In the genomic region with DNA sequence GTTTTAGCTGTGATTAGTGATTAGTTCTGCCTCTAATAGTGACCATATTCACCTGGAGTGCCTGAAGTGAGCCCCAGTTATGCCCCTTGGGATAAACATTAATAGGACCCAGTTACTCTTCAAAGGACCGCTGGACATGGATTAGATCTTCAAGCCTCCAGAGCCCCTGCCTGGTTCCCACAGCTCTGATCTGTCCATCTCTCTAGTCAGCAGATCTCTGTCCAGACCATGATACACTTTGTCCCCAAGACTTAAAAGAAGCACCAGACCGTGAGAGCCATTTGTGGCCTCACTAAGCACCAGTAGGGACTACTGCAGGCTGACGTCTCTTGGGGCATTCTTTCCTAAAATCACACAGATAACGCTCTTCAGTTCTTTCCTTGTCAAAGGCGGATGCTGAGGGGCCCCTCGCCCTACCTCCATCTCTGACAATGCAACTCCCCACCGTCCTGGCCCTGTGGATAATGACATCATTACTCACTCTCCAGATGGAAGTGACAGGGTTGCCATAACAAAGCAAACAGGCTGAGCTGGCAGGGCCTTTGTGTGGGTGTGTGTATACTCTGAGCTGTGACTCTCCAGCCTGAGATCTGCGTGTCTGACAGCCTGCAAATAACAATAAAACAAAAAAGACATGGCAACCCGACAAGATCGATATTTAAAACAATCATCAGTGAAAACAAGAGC, we compare ENCODE assay signal across 8 mouse cellular contexts. TPM values are rescaled to one million over a fixed set of nuclear protein-coding genes. Genes with fewer than 3 reads are reported as not detected.
DNase-seq lines count a peak whose midpoint lies in the region; ATAC-seq and TF ChIP-seq lines count a peak whose summit lies in the region.

No protein-coding gene starts in this region.

- H3K36me3 ChIP-seq in megakaryocyte, embryonic 14.5 days (replicated peaks; ENCODE audit: low read length), result peaks cover 15% of the 10 kb centered on the region
- H3K36me3 ChIP-seq in intestine, embryonic 15.5 days, result no peaks in the 10 kb centered on the region
- no peaks in the 10 kb centered on the region for H3K36me3 ChIP-seq in midbrain, embryonic 16.5 days (ENCODE audit: control insufficient read depth, insufficient read depth, low read length)
- peaks cover 6% of the 10 kb centered on the region; the same call in 1 of the 2 replicates for H3K36me3 ChIP-seq in thymus, adult 2 months (ENCODE audit: control insufficient read depth, insufficient read depth, low read length)

- peaks cover 77% of the 10 kb centered on the region for H3K4me1 ChIP-seq in megakaryocyte, embryonic 14.5 days
- H3K4me1 ChIP-seq in intestine, embryonic 15.5 days (replicated peaks), result peaks cover 18% of the 10 kb centered on the region
- H3K4me1 ChIP-seq in midbrain, embryonic 16.5 days (ENCODE audit: control insufficient read depth, insufficient read depth, low read length), result peaks cover 25% of the 10 kb centered on the region
- peaks cover 11% of the 10 kb centered on the region for H3K4me1 ChIP-seq in thymus, adult 2 months (replicated peaks; ENCODE audit: control insufficient read depth, insufficient read depth, low read length)

- no peak overlapping the region for H3K4me2 ChIP-seq in intestine, embryonic 15.5 days (replicated peaks)
- H3K4me2 ChIP-seq in midbrain, embryonic 16.5 days (ENCODE audit: low read length), result no peak overlapping the region

- H3K27ac ChIP-seq in intestine, embryonic 15.5 days, result no peak overlapping the region
- H3K27ac ChIP-seq in midbrain, embryonic 16.5 days (ENCODE audit: low read length), result peak overlapping the region; percentile 79
- H3K27ac ChIP-seq in thymus, adult 2 months (ENCODE audit: control insufficient read depth, insufficient read depth, low read length), result no peak overlapping the region

- no peak for TF ChIP-seq CTCF in thymus, adult 2 months (IDR thresholded peaks at IDR 0.05; ENCODE audit: borderline replicate concordance, control insufficient read depth, extremely low read depth, insufficient read depth, low read length, poor library complexity)

- DNase-seq in gastrocnemius, postnatal 14 days, result peak; percentile 34
- peak; percentile 45 to 48 for DNase-seq in left cerebral cortex, postnatal 10 days (ENCODE audit: extremely low spot score in 1 of 2, low spot score in 2 of 2)
- no peak for DNase-seq in thymus, adult 2 months

- no peak overlapping the region for H3K9ac ChIP-seq in intestine, embryonic 15.5 days
- H3K9ac ChIP-seq in midbrain, embryonic 16.5 days (ENCODE audit: low read depth, low read length), result peak overlapping the region; percentile 54

- 11% methylated on average over 10 of the region's 10 CpGs for WGBS in intestine, embryonic 15.5 days
- WGBS in midbrain, embryonic 16.5 days, result 7% methylated on average over 10 of the region's 10 CpGs
- 89% methylated on average over 10 of the region's 10 CpGs for WGBS in thymus, adult 2 months

- TF ChIP-seq POLR2A in thymus, adult 2 months (IDR thresholded peaks at IDR 0.05; ENCODE audit: control insufficient read depth, extremely low read depth, insufficient read depth, low read length, poor library complexity), result no peak

- no peak for ATAC-seq in megakaryocyte, adult 5-6 weeks (ENCODE audit: poor library complexity, severe bottlenecking)
- ATAC-seq in intestine, embryonic 15.5 days, result peak; percentile 75
- ATAC-seq in midbrain, embryonic 16.5 days, result peak; percentile 79
- no peak for ATAC-seq in CD4-positive, CD25-positive, alpha-beta regulatory T cell, adult 4 months

- intact Hi-C loops in gastrocnemius, postnatal 14 days (cut with DNase I; ENCODE audit: low total_unique reads), result loop anchor here (10.0 kb wide), 1 partner anchor 659 kb away; no protein-coding TSS in a partner anchor
- intact Hi-C loops in left cerebral cortex, postnatal 10 days (cut with DNase I), result no loop called here

- peak overlapping the region; percentile 23 for H3K4me3 ChIP-seq in megakaryocyte, embryonic 14.5 days (replicated peaks)
- H3K4me3 ChIP-seq in intestine, embryonic 15.5 days (replicated peaks), result no peak overlapping the region
- H3K4me3 ChIP-seq in midbrain, embryonic 16.5 days (ENCODE audit: low read depth, low read length), result no peak overlapping the region
- no peak overlapping the region for H3K4me3 ChIP-seq in thymus, adult 2 months (ENCODE audit: control insufficient read depth, insufficient read depth, low read length)

- no peaks in the 10 kb centered on the region for H3K9me3 ChIP-seq in megakaryocyte, embryonic 14.5 days
- no peaks in the 10 kb centered on the region for H3K9me3 ChIP-seq in intestine, embryonic 15.5 days
- no peaks in the 10 kb centered on the region for H3K9me3 ChIP-seq in midbrain, embryonic 16.5 days (replicated peaks; ENCODE audit: control insufficient read depth, low read length, poor library complexity, severe bottlenecking)

- no peaks in the 10 kb centered on the region for H3K27me3 ChIP-seq in megakaryocyte, embryonic 14.5 days (replicated peaks)
- no peaks in the 10 kb centered on the region for H3K27me3 ChIP-seq in intestine, embryonic 15.5 days (replicated peaks)
- no peaks in the 10 kb centered on the region for H3K27me3 ChIP-seq in midbrain, embryonic 16.5 days (ENCODE audit: control insufficient read depth, insufficient read depth, low read depth, low read length)
- H3K27me3 ChIP-seq in thymus, adult 2 months (ENCODE audit: control insufficient read depth, insufficient read depth, low read length), result no peaks in the 10 kb centered on the region

RNA-seq across cellular contexts. Expression of gene Bclaf1, which starts 26.8 kb away (rescaled TPM):
- polyA plus RNA-seq in megakaryocyte, embryonic 14.5 days (2012; ENCODE audit: insufficient read depth, low replicate concordance), result 1.00 and 9.9 TPM in 2 replicates
- total RNA-seq in megakaryocyte, adult 5-6 weeks (2015), result 91.4 and 94.3 TPM in 2 replicates
- total RNA-seq in megakaryocyte, adult 5-6 weeks (2017), result 230 and 242 TPM in 2 replicates
- total RNA-seq in gastrocnemius, postnatal 14 days (2021), result 10 to 100 TPM; 46.4 to 51.7 TPM
- polyA plus RNA-seq in intestine, embryonic 15.5 days (2015; fragmentation: Nextera tagmentation; extraction: Ambion mirVana), result 107 and 109 TPM in 2 replicates
- 100 to 1,000 TPM; 134 to 135 TPM for total RNA-seq in left cerebral cortex, postnatal 10 days (2021)
- polyA plus RNA-seq in midbrain, embryonic 16.5 days (2015; fragmentation: Nextera tagmentation; extraction: Ambion mirVana), result 106 and 121 TPM in 2 replicates
- 100 to 1,000 TPM; 190 to 207 TPM for polyA plus RNA-seq in CD4-positive, CD25-positive, alpha-beta regulatory T cell, adult 4 months (2017; shearing (Covaris generic))
- 39.6 and 42.0 TPM in 2 replicates for polyA plus RNA-seq in thymus, adult 2 months (2012; rRNA removed)

Comparison
In these comparisons a context has a peak if more than half of its experiments do, and no peak if none do; other contexts are left out.
1. ATAC-seq: peak in intestine, embryonic 15.5 days (single experiment) and midbrain, embryonic 16.5 days (single experiment); none in megakaryocyte, adult 5-6 weeks (single experiment) and CD4-positive, CD25-positive, alpha-beta regulatory T cell, adult 4 months (single experiment).